Mouse (Mus musculus) heart, adult 2 months (tissue): ENCODE data around the gene Atxn7.

Experiments used
- CTCF ChIP-seq: fragments of 200-600 bp; IDR thresholded peaks from 2 replicates; pipeline ENCODE4 v1.8.1; 2022; ENCODE audit warnings: antibody characterized with exemption, mild to moderate bottlenecking, moderate library complexity
- POLR2A ChIP-seq: fragments of 200-500 bp; IDR thresholded peaks from 2 replicates; pipeline ENCODE4 v1.6.1; 2011; ENCODE audit warnings: mild to moderate bottlenecking, low read depth, low read length, control low read depth; ENCODE audit not compliant: insufficient read depth

DNA sequence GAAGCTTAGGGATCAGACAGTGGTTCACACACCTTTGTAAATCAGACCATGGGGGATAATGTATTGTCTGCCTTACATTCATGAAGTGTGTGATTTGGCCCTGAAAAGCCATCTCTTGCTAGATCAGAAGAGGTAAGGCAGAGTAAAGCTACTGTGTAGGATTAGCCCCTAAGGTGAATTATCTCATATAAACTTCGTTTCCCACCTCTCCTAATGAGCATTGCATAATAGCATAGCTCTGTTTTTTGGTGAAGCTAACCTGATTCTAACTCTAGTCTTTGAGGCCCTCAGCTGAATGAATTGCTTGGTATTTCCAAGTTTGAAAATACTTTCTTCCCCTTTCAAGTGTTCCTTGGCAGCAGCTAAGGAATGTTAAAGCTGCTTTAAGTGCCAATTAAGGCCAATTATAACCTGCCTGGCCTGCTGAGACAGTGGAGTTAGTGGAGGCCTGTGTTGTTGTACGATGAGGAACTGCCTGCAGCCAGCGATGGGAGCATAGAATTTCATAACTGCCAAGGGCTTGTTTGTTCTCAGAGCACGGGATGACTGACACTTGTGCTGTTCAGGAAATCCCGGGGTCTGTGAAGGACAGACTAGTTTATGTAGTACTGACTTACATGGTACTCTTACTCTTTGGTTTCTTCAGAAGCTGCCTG is 103.4 kb downstream of the Atxn7 start:
- no peak for TF ChIP-seq CTCF
- TF ChIP-seq POLR2A = no peak
